Mouse (Mus musculus) urinary bladder, postnatal 4 days (tissue): ENCODE results near the gene Igdcc3.
A peak's percentile ranks its signal among the peaks of the same experiment; 100 is the strongest.

ENCODE experiments used
- DNase-seq, 2 experiments: peaks; one replicate each; pipeline ENCODE4 v3.0.0; 2021 to 2022; ENCODE audit warnings: low spot score in 2 of 2

Gene Igdcc3

GRCm38 (mm10) chr9:65140491-65140890 is 498 bp upstream of the Igdcc3 start:
- no peak for DNase-seq

- peak in 1 of 2 experiments; percentile 59 for DNase-seq
These were observed 452 bp downstream of the Igdcc3 start for GRCm38 (mm10) chr9:65141306-65141975.

GRCm38 (mm10) chr9:65141976-65142318 is 958 bp downstream of the Igdcc3 start:
- no peak for DNase-seq

GRCm38 (mm10) chr9:65142399-65142798 is 1.4 kb downstream of the Igdcc3 start:
- DNase-seq: no peak

GRCm38 (mm10) chr9:65146001-65146400 is 5.0 kb downstream of the Igdcc3 start:
- DNase-seq: no peak

- DNase-seq: no peak
These were observed 7.5 kb downstream of the Igdcc3 start for GRCm38 (mm10) chr9:65148507-65148906.

- no peak for DNase-seq
These were observed 11.8 kb downstream of the Igdcc3 start for GRCm38 (mm10) chr9:65152711-65153330.

- DNase-seq: no peak
These were observed 12.3 kb downstream of the Igdcc3 start for GRCm38 (mm10) chr9:65153331-65153711.

- DNase-seq: peak in 1 of 2 experiments; percentile 52
These were observed 13.9 kb downstream of the Igdcc3 start for GRCm38 (mm10) chr9:65154692-65155455.

- DNase-seq: no peak
These were observed 15.6 kb downstream of the Igdcc3 start for GRCm38 (mm10) chr9:65156604-65157003.

- DNase-seq: no peak
These were observed 16.6 kb downstream of the Igdcc3 start for GRCm38 (mm10) chr9:65157631-65158030.

GRCm38 (mm10) chr9:65161188-65161587 is 20.2 kb downstream of the Igdcc3 start:
- DNase-seq: no peak

GRCm38 (mm10) chr9:65161881-65162280 is 20.9 kb downstream of the Igdcc3 start:
- DNase-seq: no peak

- DNase-seq: no peak
These were observed 22.0 kb downstream of the Igdcc3 start for GRCm38 (mm10) chr9:65162711-65163639.

- no peak for DNase-seq
These were observed 23.9 kb downstream of the Igdcc3 start for GRCm38 (mm10) chr9:65164870-65165269.

- no peak for DNase-seq
These were observed 25.4 kb downstream of the Igdcc3 start for GRCm38 (mm10) chr9:65166386-65166785.

GRCm38 (mm10) chr9:65168534-65168933 is 27.5 kb downstream of the Igdcc3 start:
- no peak for DNase-seq

- DNase-seq: no peak
These were observed 28.0 kb downstream of the Igdcc3 start for GRCm38 (mm10) chr9:65168952-65169351.

GRCm38 (mm10) chr9:65172654-65173053 is 31.7 kb downstream of the Igdcc3 start:
- DNase-seq: no peak

GRCm38 (mm10) chr9:65175234-65175938 is 34.4 kb downstream of the Igdcc3 start:
- no peak for DNase-seq
